Comparison of ENCODE assay signal across 13 mouse cellular contexts in genomic region chr12:70533375-70533935, GRCm38 (mm10).
DNase-seq lines count a peak whose midpoint lies in the region; ATAC-seq and TF ChIP-seq lines count a peak whose summit lies in the region.
"Had no signal": no experiment of that assay in that cellular context is flagged by ENCODE, and none has a peak within 500 bp of the region (broad histone marks: within the 10 kb centered on the region; RNA-seq: fewer than 3 reads in every experiment).

No protein-coding gene starts in this region.

- H3K4me3 ChIP-seq in forebrain, embryonic 10.5 days: no peak overlapping the region
- H3K4me3 ChIP-seq in forebrain, postnatal 0 days (ENCODE audit: low read depth, low read length): no peak overlapping the region
- no peak overlapping the region for H3K4me3 ChIP-seq in hindbrain, embryonic 15.5 days
- H3K4me3 ChIP-seq in hindbrain, embryonic 14.5 days (replicated peaks; ENCODE audit: low read length): no peak overlapping the region
- H3K4me3 ChIP-seq in embryonic facial prominence, embryonic 14.5 days (ENCODE audit: low read depth, low read length): no peak overlapping the region
- H3K4me3 ChIP-seq in limb, embryonic 15.5 days: no peak overlapping the region
- H3K4me3 ChIP-seq: liver, embryonic 13.5 days had no signal

- no peak for ATAC-seq in forebrain, postnatal 0 days
- no peak for ATAC-seq in hindbrain, embryonic 15.5 days (ENCODE audit: low FRiP score, low read depth)
- no peak for ATAC-seq in hindbrain, embryonic 14.5 days (ENCODE audit: low FRiP score)
- ATAC-seq in embryonic facial prominence, embryonic 14.5 days (ENCODE audit: low read depth): peak; percentile 58
- no peak for ATAC-seq in limb, embryonic 15.5 days (ENCODE audit: insufficient number of reproducible peaks, low FRiP score, low TSS enrichment, low read depth)
- ATAC-seq: inflammation-experienced regulatory T-cells, adult 6 months had no signal

- DNase-seq in forebrain, embryonic 10.5 days (ENCODE audit: extremely low spot score, low spot score): no peak
- no peak for DNase-seq in forebrain, postnatal 0 days
- no peak for DNase-seq in hindbrain, embryonic 14.5 days (ENCODE audit: low spot score)
- peak; percentile 38 for DNase-seq in embryonic facial prominence, embryonic 14.5 days (ENCODE audit: low spot score)
- no peak for DNase-seq in layer of hippocampus, adult 9-10 months (ENCODE audit: low spot score)
- no peak for DNase-seq in testis, postnatal 14 days (ENCODE audit: low spot score)
- DNase-seq: cerebellum, postnatal 14 days; kidney, postnatal 36 days; liver, embryonic 13.5 days; thymus, adult 2 months had no signal

- TF ChIP-seq CTCF in forebrain, postnatal 0 days (IDR thresholded peaks at IDR 0.05; ENCODE audit: low read depth): no peak

- WGBS in forebrain, embryonic 10.5 days: 74% methylated on average over 12 of the region's 12 CpGs
- 63% methylated on average over 12 of the region's 12 CpGs for WGBS in forebrain, postnatal 0 days
- 62% methylated on average over 12 of the region's 12 CpGs for WGBS in hindbrain, embryonic 15.5 days
- WGBS in hindbrain, embryonic 14.5 days: 65% methylated on average over 12 of the region's 12 CpGs
- WGBS in embryonic facial prominence, embryonic 14.5 days: 61% methylated on average over 12 of the region's 12 CpGs
- 62% methylated on average over 12 of the region's 12 CpGs for WGBS in limb, embryonic 15.5 days

- H3K4me2 ChIP-seq in forebrain, postnatal 0 days (ENCODE audit: low read depth): no peak overlapping the region
- no peak overlapping the region for H3K4me2 ChIP-seq in hindbrain, embryonic 15.5 days
- H3K4me2 ChIP-seq in hindbrain, embryonic 14.5 days (replicated peaks): no peak overlapping the region
- H3K4me2 ChIP-seq in embryonic facial prominence, embryonic 14.5 days (ENCODE audit: low read depth, low read length): no peak overlapping the region
- no peak overlapping the region for H3K4me2 ChIP-seq in limb, embryonic 15.5 days
- H3K4me2 ChIP-seq: liver, embryonic 13.5 days had no signal

- H3K9me3 ChIP-seq in forebrain, embryonic 10.5 days: no peaks in the 10 kb centered on the region
- no peaks in the 10 kb centered on the region for H3K9me3 ChIP-seq in forebrain, postnatal 0 days (ENCODE audit: low read length)
- H3K9me3 ChIP-seq in hindbrain, embryonic 15.5 days: no peaks in the 10 kb centered on the region
- no peaks in the 10 kb centered on the region for H3K9me3 ChIP-seq in hindbrain, embryonic 14.5 days (ENCODE audit: control insufficient read depth, low read length)
- no peaks in the 10 kb centered on the region for H3K9me3 ChIP-seq in embryonic facial prominence, embryonic 14.5 days (ENCODE audit: control insufficient read depth, low read length)
- no peaks in the 10 kb centered on the region for H3K9me3 ChIP-seq in limb, embryonic 15.5 days
- H3K9me3 ChIP-seq: liver, embryonic 13.5 days had no signal

- H3K27ac ChIP-seq in forebrain, embryonic 10.5 days: peak overlapping the region; percentile 44; the same call in 1 of the 2 replicates
- H3K27ac ChIP-seq in forebrain, postnatal 0 days (ENCODE audit: low read depth, low read length): no peak overlapping the region
- H3K27ac ChIP-seq in hindbrain, embryonic 15.5 days (replicated peaks): 0 out of 2 replicates have a peak overlapping the region, but pooled peaks have one; percentile 28
- H3K27ac ChIP-seq in hindbrain, embryonic 14.5 days: no peak overlapping the region
- peak overlapping the region; percentile 80; the same call in 1 of the 2 replicates for H3K27ac ChIP-seq in embryonic facial prominence, embryonic 14.5 days (replicated peaks; ENCODE audit: low read depth, low read length)
- H3K27ac ChIP-seq in limb, embryonic 15.5 days: peak overlapping the region; percentile 58; the same call in 1 of the 2 replicates
- H3K27ac ChIP-seq: liver, embryonic 13.5 days had no signal

- H3K4me1 ChIP-seq in forebrain, embryonic 10.5 days: peaks cover 13% of the 10 kb centered on the region
- H3K4me1 ChIP-seq in forebrain, postnatal 0 days (ENCODE audit: insufficient read depth): 0 out of 2 replicates have a peak, but pooled peaks cover 3% of the 10 kb centered on the region
- H3K4me1 ChIP-seq in hindbrain, embryonic 15.5 days (replicated peaks): 0 out of 2 replicates have a peak, but pooled peaks cover 6% of the 10 kb centered on the region
- 0 out of 2 replicates have a peak, but pooled peaks cover 6% of the 10 kb centered on the region for H3K4me1 ChIP-seq in hindbrain, embryonic 14.5 days (replicated peaks; ENCODE audit: control insufficient read depth, insufficient read depth, low read length)
- peaks cover 23% of the 10 kb centered on the region for H3K4me1 ChIP-seq in embryonic facial prominence, embryonic 14.5 days (ENCODE audit: control insufficient read depth, insufficient read depth, low read length)
- peaks cover 16% of the 10 kb centered on the region for H3K4me1 ChIP-seq in limb, embryonic 15.5 days
- H3K4me1 ChIP-seq: liver, embryonic 13.5 days had no signal

- no peaks in the 10 kb centered on the region for H3K36me3 ChIP-seq in forebrain, embryonic 10.5 days (replicated peaks)
- H3K36me3 ChIP-seq in forebrain, postnatal 0 days (ENCODE audit: insufficient read depth): no peaks in the 10 kb centered on the region
- no peaks in the 10 kb centered on the region for H3K36me3 ChIP-seq in hindbrain, embryonic 15.5 days
- H3K36me3 ChIP-seq in hindbrain, embryonic 14.5 days (replicated peaks; ENCODE audit: control insufficient read depth, insufficient read depth): no peaks in the 10 kb centered on the region
- no peaks in the 10 kb centered on the region for H3K36me3 ChIP-seq in embryonic facial prominence, embryonic 14.5 days (ENCODE audit: control insufficient read depth, insufficient read depth, low read length)
- no peaks in the 10 kb centered on the region for H3K36me3 ChIP-seq in limb, embryonic 15.5 days
- H3K36me3 ChIP-seq: liver, embryonic 13.5 days had no signal

- H3K27me3 ChIP-seq in forebrain, embryonic 10.5 days (ENCODE audit: poor library complexity, severe bottlenecking): no peaks in the 10 kb centered on the region
- no peaks in the 10 kb centered on the region for H3K27me3 ChIP-seq in forebrain, postnatal 0 days (ENCODE audit: insufficient read depth, low read length)
- H3K27me3 ChIP-seq in hindbrain, embryonic 15.5 days: no peaks in the 10 kb centered on the region
- H3K27me3 ChIP-seq in hindbrain, embryonic 14.5 days (ENCODE audit: control insufficient read depth, insufficient read depth, low read length): no peaks in the 10 kb centered on the region
- H3K27me3 ChIP-seq in embryonic facial prominence, embryonic 14.5 days (replicated peaks; ENCODE audit: control insufficient read depth, insufficient read depth, low read length): no peaks in the 10 kb centered on the region
- no peaks in the 10 kb centered on the region for H3K27me3 ChIP-seq in limb, embryonic 15.5 days
- H3K27me3 ChIP-seq: liver, embryonic 13.5 days had no signal

- no peak overlapping the region for H3K9ac ChIP-seq in forebrain, postnatal 0 days
- H3K9ac ChIP-seq in hindbrain, embryonic 15.5 days: no peak overlapping the region
- H3K9ac ChIP-seq in hindbrain, embryonic 14.5 days: no peak overlapping the region
- no peak overlapping the region for H3K9ac ChIP-seq in embryonic facial prominence, embryonic 14.5 days (ENCODE audit: low read depth, low read length)
- H3K9ac ChIP-seq in limb, embryonic 15.5 days: no peak overlapping the region
- H3K9ac ChIP-seq: liver, embryonic 13.5 days had no signal

Comparison
In these comparisons a context has a peak if more than half of its experiments do, and no peak if none do; other contexts are left out.
1. H3K27ac ChIP-seq: peak in forebrain, embryonic 10.5 days (single experiment), hindbrain, embryonic 15.5 days (single experiment), embryonic facial prominence, embryonic 14.5 days (single experiment) and limb, embryonic 15.5 days (single experiment); none in forebrain, postnatal 0 days (single experiment) and hindbrain, embryonic 14.5 days (single experiment).